Mouse (Mus musculus) intestine, postnatal 0 days (tissue): ENCODE data around the gene Gm42791. TPM values are rescaled to one million over a fixed set of nuclear protein-coding genes. Genes with fewer than 3 reads are reported as not detected.

Experiments used
- ATAC-seq: fragments of 200-750 bp; cut with Nextera tagmentation; 2 replicates; pipeline ENCODE4 v1.8.0; 2017; ENCODE audit warnings: mild to moderate bottlenecking, moderate TSS enrichment, moderate library complexity
- H3K27ac ChIP-seq: fragments of 300-500 bp; sonication (generic); 2 replicates; pipeline ENCODE4 v1.5.1; 2014; ENCODE audit warnings: mild to moderate bottlenecking, low read depth, low read length, moderate library complexity
- H3K27me3 ChIP-seq: fragments of 300-500 bp; sonication (generic); replicated peaks from 2 replicates; pipeline ENCODE4 v1.6.1; 2014; ENCODE audit warnings: low read length, mixed read lengths; ENCODE audit not compliant: control insufficient read depth, insufficient read depth
- H3K36me3 ChIP-seq: fragments of 300-500 bp; sonication (generic); 2 replicates; pipeline ENCODE4 v1.6.1; 2014; ENCODE audit warnings: mild to moderate bottlenecking, moderate library complexity; ENCODE audit not compliant: control insufficient read depth, insufficient read depth
- H3K4me1 ChIP-seq: fragments of 300-500 bp; sonication (generic); replicated peaks from 2 replicates; pipeline ENCODE4 v1.6.1; 2014; ENCODE audit warnings: antibody characterized with exemption, low read length, mixed read lengths; ENCODE audit not compliant: control insufficient read depth, insufficient read depth
- H3K4me2 ChIP-seq: fragments of 300-500 bp; sonication (generic); replicated peaks from 2 replicates; pipeline ENCODE4 v1.6.1; 2014; ENCODE audit warnings: low read depth, mild to moderate bottlenecking, moderate library complexity
- H3K4me3 ChIP-seq: fragments of 300-500 bp; sonication (generic); 2 replicates; pipeline ENCODE4 v1.5.1; 2014; ENCODE audit warnings: low read depth, low read length
- H3K9ac ChIP-seq: fragments of 300-500 bp; sonication (generic); 2 replicates; pipeline ENCODE4 v1.6.1; 2014; ENCODE audit warnings: mild to moderate bottlenecking, low read depth, low read length
- H3K9me3 ChIP-seq: fragments of 300-500 bp; sonication (generic); 2 replicates; pipeline ENCODE4 v1.6.1; 2016; ENCODE audit warnings: mixed run types; ENCODE audit not compliant: control insufficient read depth
- CTCF ChIP-seq: sonication (generic); IDR thresholded peaks from 2 replicates; pipeline ENCODE4 v1.5.1; 2016; ENCODE audit warnings: low read depth, mild to moderate bottlenecking, control low read depth, antibody characterized with exemption, moderate library complexity
- WGBS: fragments of 180-500 bp; shearing (Covaris S2); extraction: QIAGEN DNeasy Blood & Tissue Kit; methylation state at CpG from one replicate; pipeline ENCODE4 v1.1.7; 2014; 5-methylcytosine and 5-hydroxymethylcytosine counted together
- polyA plus RNA-seq: library from polyadenylated mRNA; unstranded; fragments of >200 nt; fragmentation: Nextera tagmentation; extraction: Ambion mirVana; gene quantifications from 2 replicates; pipeline ENCODE4 v1.2.1, GENCODE M21; 2015

The Gm42791 gene
- polyA plus RNA-seq, 1 experiment from 2014 or later, result not detected

DNA sequence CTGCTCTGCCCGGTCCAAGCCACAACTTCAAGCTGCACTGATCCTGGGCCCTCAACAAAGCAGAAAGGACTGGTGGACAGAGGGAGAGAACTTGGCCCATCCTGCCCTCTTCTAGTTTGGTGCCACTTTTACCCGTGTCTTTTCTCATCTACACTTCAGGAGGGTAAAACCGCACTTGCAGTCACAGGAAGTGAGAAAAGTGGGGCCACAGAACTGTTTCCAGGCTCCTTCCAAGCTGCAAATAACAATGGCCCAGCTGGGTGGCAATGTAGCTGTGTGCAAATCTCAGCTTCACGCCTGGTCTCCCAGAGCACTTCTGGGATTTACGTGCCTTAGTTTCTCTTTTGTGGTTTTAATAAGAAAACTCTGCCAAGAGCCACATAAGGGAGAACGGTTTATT lies 127.2 kb downstream of the Gm42791 start:
- no peak overlapping the region for H3K4me3 ChIP-seq
- no peaks in the 10 kb centered on the region for H3K9me3 ChIP-seq
- H3K9ac ChIP-seq, result no peak overlapping the region
- H3K27ac ChIP-seq, result no peak overlapping the region
- no peaks in the 10 kb centered on the region for H3K27me3 ChIP-seq
- ATAC-seq, result no peak
- WGBS, result 76% methylated on average over 6 of the region's 6 CpGs
- H3K4me1 ChIP-seq, result no peaks in the 10 kb centered on the region
- TF ChIP-seq CTCF, result no peak
- no peaks in the 10 kb centered on the region for H3K36me3 ChIP-seq
- H3K4me2 ChIP-seq, result no peak overlapping the region

DNA sequence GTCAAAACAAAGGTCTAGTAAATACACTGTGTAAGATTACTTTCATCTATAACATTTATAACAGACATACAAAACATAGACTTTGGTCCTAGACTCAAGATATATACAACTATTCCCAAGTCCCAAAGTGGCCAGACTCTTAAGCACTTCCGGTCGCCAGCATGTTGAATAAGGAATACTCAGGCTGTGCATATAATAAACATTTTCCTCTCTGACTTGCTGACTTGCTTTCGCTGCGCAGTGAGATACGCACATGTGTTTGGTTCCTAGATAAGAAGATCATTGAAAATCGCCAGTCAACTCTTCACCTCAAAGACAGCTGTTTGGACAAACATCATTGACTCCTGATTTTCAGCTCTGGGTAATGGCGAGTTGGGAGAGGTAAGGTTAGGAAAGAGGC lies 127.8 kb downstream of the Gm42791 start:
- ATAC-seq, result no peak
- no peak for TF ChIP-seq CTCF

DNA sequence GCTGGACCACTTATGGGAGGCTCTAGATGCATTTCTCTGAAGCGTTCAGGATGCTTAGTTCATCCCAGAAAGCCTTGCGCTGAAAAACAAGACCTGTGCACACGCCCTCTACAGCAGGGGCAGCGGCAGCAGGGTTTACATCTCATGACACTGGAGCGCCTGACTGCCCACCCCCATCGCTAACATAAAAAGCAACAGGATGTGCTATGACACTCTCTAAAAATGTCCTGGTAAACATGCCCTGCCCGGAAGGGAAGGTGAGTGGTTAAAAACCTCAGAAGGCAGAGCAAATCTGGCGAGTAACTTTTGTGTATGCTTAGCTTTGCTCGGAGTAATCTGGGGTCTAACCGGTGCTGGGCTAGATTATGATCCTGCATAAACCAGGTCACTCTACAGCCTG lies 128.4 kb downstream of the Gm42791 start:
- Histone ChIP-seq H3K9ac (no peak overlapping the region), H3K4me3 (no peak overlapping the region), H3K9me3 (no peaks in the 10 kb centered on the region), H3K4me2 (no peak overlapping the region), H3K36me3 (no peaks in the 10 kb centered on the region), H3K27ac (no peak overlapping the region), H3K4me1 (no peaks in the 10 kb centered on the region), H3K27me3 (no peaks in the 10 kb centered on the region)
- no peak for TF ChIP-seq CTCF
- 53% methylated on average over 10 of the region's 10 CpGs for WGBS
- no peak for ATAC-seq

More for the DNA sequence above, 127.8 kb downstream of the Gm42791 start:
- H3K4me2 ChIP-seq, result no peak overlapping the region
- no peaks in the 10 kb centered on the region for H3K4me1 ChIP-seq
- H3K4me3 ChIP-seq, result no peak overlapping the region
- no peak overlapping the region for H3K27ac ChIP-seq
- no peaks in the 10 kb centered on the region for H3K9me3 ChIP-seq
- no peaks in the 10 kb centered on the region for H3K27me3 ChIP-seq
- H3K9ac ChIP-seq, result no peak overlapping the region
- 42% methylated on average over 7 of the region's 7 CpGs for WGBS
- no peaks in the 10 kb centered on the region for H3K36me3 ChIP-seq

DNA sequence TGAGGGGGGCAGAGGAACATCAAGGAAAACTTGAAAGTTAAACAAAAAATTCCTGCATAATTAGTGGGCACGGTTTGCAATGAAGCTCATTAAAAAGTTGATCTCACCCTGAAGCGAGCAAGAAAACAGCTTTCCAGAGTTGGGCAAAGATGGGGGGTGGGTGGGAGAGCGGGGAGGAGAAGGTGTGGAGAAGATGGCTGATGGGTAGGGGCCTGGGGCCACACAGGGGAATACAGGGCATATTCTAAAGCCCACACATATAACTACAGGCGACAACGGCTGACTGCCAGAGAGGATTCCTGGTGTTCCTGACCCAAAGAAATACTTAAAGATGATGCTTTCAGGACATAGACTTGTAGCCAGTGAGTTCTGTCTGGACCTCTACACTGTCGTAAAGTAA lies 131.5 kb downstream of the Gm42791 start:
- 77% methylated on average over 6 of the region's 6 CpGs for WGBS
- H3K4me2 ChIP-seq, result no peak overlapping the region
- H3K4me1 ChIP-seq, result no peaks in the 10 kb centered on the region
- H3K27ac ChIP-seq, result no peak overlapping the region
- H3K9ac ChIP-seq, result no peak overlapping the region
- no peak overlapping the region for H3K4me3 ChIP-seq
- no peaks in the 10 kb centered on the region for H3K9me3 ChIP-seq
- ATAC-seq, result no peak
- no peaks in the 10 kb centered on the region for H3K27me3 ChIP-seq
- no peak for TF ChIP-seq CTCF
- H3K36me3 ChIP-seq, result no peaks in the 10 kb centered on the region

DNA sequence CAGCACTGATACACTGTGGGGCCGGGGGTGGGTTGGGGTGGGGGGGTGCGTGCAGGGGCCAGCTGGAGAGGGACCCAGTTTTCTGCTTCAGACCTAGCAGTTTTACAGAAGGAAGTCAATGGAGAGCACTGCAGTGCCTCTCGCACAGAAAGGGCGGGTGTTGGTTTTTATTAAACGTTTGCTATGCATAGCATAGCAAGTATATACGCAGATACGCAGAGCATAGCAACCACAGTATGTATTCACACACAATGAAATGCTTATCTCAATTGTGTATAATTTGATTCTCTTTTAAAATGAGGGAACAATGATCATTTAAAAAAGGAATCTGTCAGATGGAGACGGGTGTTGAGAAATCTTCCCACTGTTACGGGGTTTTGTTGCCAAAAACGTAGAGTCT lies 132.1 kb downstream of the Gm42791 start:
- Histone ChIP-seq H3K36me3 (no peaks in the 10 kb centered on the region), H3K4me2 (no peak overlapping the region), H3K9ac (no peak overlapping the region), H3K27me3 (no peaks in the 10 kb centered on the region), H3K4me1 (no peaks in the 10 kb centered on the region), H3K27ac (no peak overlapping the region), H3K4me3 (no peak overlapping the region), H3K9me3 (no peaks in the 10 kb centered on the region)
- no peak for ATAC-seq
- no peak for TF ChIP-seq CTCF
- 69% methylated on average over 10 of the region's 10 CpGs for WGBS

DNA sequence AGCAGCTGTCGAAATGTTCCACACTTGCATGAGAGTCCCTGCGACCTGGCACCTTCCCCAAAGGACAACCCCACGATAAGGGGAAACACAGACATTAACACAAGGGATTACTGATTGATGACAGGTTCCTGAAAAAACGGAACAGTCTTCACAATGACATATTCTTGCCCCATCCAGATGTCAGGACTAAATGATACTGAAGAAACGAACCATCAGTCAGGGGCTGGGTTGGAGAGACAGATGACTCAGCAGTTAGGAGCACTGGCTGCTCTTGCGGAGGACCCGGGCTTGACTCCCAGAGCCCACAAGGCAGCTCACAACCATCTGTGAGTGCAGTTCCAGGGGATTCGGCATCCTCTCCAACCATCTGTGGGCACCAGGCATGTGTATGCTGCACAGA lies 132.8 kb downstream of the Gm42791 start:
- TF ChIP-seq CTCF, result no peak
- Histone ChIP-seq H3K27me3 (no peaks in the 10 kb centered on the region), H3K9me3 (no peaks in the 10 kb centered on the region), H3K4me2 (no peak overlapping the region), H3K36me3 (no peaks in the 10 kb centered on the region), H3K27ac (no peak overlapping the region), H3K9ac (no peak overlapping the region), H3K4me3 (no peak overlapping the region), H3K4me1 (no peaks in the 10 kb centered on the region)
- no peak for ATAC-seq
- 63% methylated on average over 8 of the region's 8 CpGs for WGBS

DNA sequence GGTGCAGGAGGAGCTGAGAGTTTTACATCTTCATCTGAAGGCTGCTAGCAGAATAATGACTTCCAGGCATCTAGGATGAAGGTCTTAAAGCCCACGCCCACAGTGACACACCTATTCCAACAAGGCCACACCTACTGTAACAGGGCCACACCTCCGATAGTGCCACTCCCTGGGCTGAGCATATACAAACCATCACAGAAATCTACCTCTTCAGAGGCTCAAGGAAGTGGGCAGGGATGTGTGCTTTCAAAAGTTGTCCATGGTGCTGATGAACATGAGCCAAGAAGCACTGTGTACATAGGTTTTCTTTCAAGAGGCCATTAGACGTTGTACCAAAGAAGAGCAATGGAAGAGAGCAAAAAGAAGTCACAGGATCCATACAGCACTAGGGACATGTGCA lies 137.4 kb downstream of the Gm42791 start:
- no peak overlapping the region for H3K27ac ChIP-seq
- H3K27me3 ChIP-seq, result no peaks in the 10 kb centered on the region
- ATAC-seq, result no peak
- H3K9me3 ChIP-seq, result no peaks in the 10 kb centered on the region
- 58% methylated on average over 3 of the region's 3 CpGs for WGBS
- no peak overlapping the region for H3K4me3 ChIP-seq
- H3K4me1 ChIP-seq, result no peaks in the 10 kb centered on the region
- H3K9ac ChIP-seq, result no peak overlapping the region
- no peak overlapping the region for H3K4me2 ChIP-seq
- no peak for TF ChIP-seq CTCF
- H3K36me3 ChIP-seq, result no peaks in the 10 kb centered on the region
